25 mouse cellular contexts compared by ENCODE assay signal in the genomic region with DNA sequence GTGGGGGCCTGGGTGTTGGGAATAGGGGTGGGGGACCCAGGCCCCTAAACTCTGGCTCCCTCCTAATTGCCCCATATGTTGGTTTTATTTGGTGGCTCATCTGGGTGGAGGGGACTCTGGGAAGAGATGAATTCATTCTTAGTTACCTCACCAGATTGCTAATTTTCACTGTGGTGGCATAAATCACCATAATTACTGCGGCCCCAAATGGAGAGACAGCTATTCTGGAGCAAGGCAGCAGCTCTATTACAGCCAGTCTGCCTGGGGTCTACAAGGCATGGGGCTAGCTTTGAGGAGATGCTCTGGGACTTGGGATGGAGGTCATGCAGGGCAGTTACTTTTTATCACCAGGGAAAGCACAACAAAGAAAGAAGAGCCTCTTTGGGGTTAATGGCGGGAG. TPM values are rescaled to one million over a fixed set of nuclear protein-coding genes. Genes with fewer than 3 reads are reported as not detected.
A peak's percentile ranks its signal among the peaks of the same experiment; 100 is the strongest.
DNase-seq lines count a peak whose midpoint lies in the region; ATAC-seq and TF ChIP-seq lines count a peak whose summit lies in the region.
"Had no signal": no experiment of that assay in that cellular context is flagged by ENCODE, and none has a peak within 500 bp of the region (broad histone marks: within the 10 kb centered on the region; RNA-seq: fewer than 3 reads in every experiment).

No protein-coding gene starts in this region.

- no peak for TF ChIP-seq POLR2A in brain, embryonic 14.5 days (IDR thresholded peaks at IDR 0.05; ENCODE audit: borderline replicate concordance, extremely low read depth, insufficient read depth, insufficient read length, poor library complexity, severe bottlenecking)

- WGBS in forebrain, embryonic 14.5 days, result 54% methylated on average over 2 of the region's 2 CpGs
- WGBS in limb, embryonic 10.5 days, result 11% methylated on average over 2 of the region's 2 CpGs

- peak; percentile 13 to 26 for DNase-seq in layer of hippocampus, postnatal 14 days (ENCODE audit: low spot score in 2 of 2)
- no peak for DNase-seq in layer of hippocampus, adult 9-11 months
- DNase-seq in brain, embryonic 14.5 days (ENCODE audit: low read depth), result peak; percentile 76
- peak; percentile 64 for DNase-seq in forebrain, embryonic 14.5 days (ENCODE audit: low spot score)
- DNase-seq in limb, embryonic 10.5 days (ENCODE audit: low spot score), result no peak
- no peak for DNase-seq in ovary, postnatal 14 days (ENCODE audit: low spot score)
- DNase-seq in urinary bladder, postnatal 14 days (ENCODE audit: low spot score), result no peak
- no peak for DNase-seq in urinary bladder, postnatal 4 days (ENCODE audit: low spot score in 2 of 2)
- DNase-seq: adrenal gland, postnatal 10 days; embryo, embryonic 11 days; heart, postnatal 14 days; kidney, postnatal 36 days; retina, postnatal 1 day; thymus, adult 18-20 months; thymus, postnatal 4 days had no signal

- H3K9me3 ChIP-seq in forebrain, embryonic 14.5 days (replicated peaks; ENCODE audit: control insufficient read depth, low read length), result no peaks in the 10 kb centered on the region
- H3K9me3 ChIP-seq in limb, embryonic 10.5 days (replicated peaks), result no peaks in the 10 kb centered on the region
- H3K9me3 ChIP-seq: embryonic facial prominence, embryonic 15.5 days; heart, embryonic 12.5 days; limb, embryonic 12.5 days; lung, embryonic 15.5 days; stomach, embryonic 15.5 days had no signal

- H3K36me3 ChIP-seq in forebrain, embryonic 14.5 days (ENCODE audit: control insufficient read depth, insufficient read depth, low read length), result no peaks in the 10 kb centered on the region
- no peaks in the 10 kb centered on the region for H3K36me3 ChIP-seq in limb, embryonic 10.5 days
- H3K36me3 ChIP-seq: embryonic facial prominence, embryonic 15.5 days; heart, embryonic 12.5 days; limb, embryonic 12.5 days; lung, embryonic 15.5 days; stomach, embryonic 15.5 days had no signal

- H3K9ac ChIP-seq in forebrain, embryonic 14.5 days (ENCODE audit: low read length), result 0 out of 2 replicates have a peak overlapping the region, but pooled peaks have one; percentile 26
- H3K9ac ChIP-seq: embryonic facial prominence, embryonic 15.5 days; heart, embryonic 12.5 days; limb, embryonic 12.5 days; liver, embryonic 14.5 days; lung, embryonic 15.5 days; stomach, embryonic 15.5 days had no signal

- H3K4me2 ChIP-seq in forebrain, embryonic 14.5 days (ENCODE audit: low read length), result no peak overlapping the region
- H3K4me2 ChIP-seq: embryonic facial prominence, embryonic 15.5 days; heart, embryonic 12.5 days; limb, embryonic 12.5 days; lung, embryonic 15.5 days; stomach, embryonic 15.5 days had no signal

- 0 out of 2 replicates have a peak, but pooled peaks have one; percentile 20 for ATAC-seq in forebrain, embryonic 14.5 days
- ATAC-seq: activated CD4-positive, CD25-positive, alpha-beta regulatory T cell, adult 4 months; Patski had no signal

- TF ChIP-seq CTCF in brain, embryonic 14.5 days (IDR thresholded peaks at IDR 0.05; ENCODE audit: borderline replicate concordance, extremely low read depth, insufficient read depth, insufficient read length), result no peak

- H3K27ac ChIP-seq in forebrain, embryonic 14.5 days (ENCODE audit: low read depth, low read length), result peak overlapping the region; percentile 79
- H3K27ac ChIP-seq in limb, embryonic 10.5 days, result peak overlapping the region; percentile 53; the same call in 1 of the 2 replicates
- H3K27ac ChIP-seq: embryonic facial prominence, embryonic 15.5 days; limb, embryonic 12.5 days; liver, embryonic 14.5 days; lung, embryonic 15.5 days; stomach, embryonic 15.5 days had no signal

- no peaks in the 10 kb centered on the region for H3K27me3 ChIP-seq in forebrain, embryonic 14.5 days (replicated peaks; ENCODE audit: control insufficient read depth, insufficient read depth, low read length)
- no peaks in the 10 kb centered on the region for H3K27me3 ChIP-seq in limb, embryonic 10.5 days (ENCODE audit: low read depth, poor library complexity, severe bottlenecking)
- H3K27me3 ChIP-seq: embryonic facial prominence, embryonic 15.5 days; heart, embryonic 12.5 days; limb, embryonic 12.5 days; lung, embryonic 15.5 days; Patski; stomach, embryonic 15.5 days had no signal

- H3K4me1 ChIP-seq in forebrain, embryonic 14.5 days (ENCODE audit: control insufficient read depth, insufficient read depth, low read length), result peaks cover 3% of the 10 kb centered on the region; the same call in 1 of the 2 replicates
- H3K4me1 ChIP-seq in limb, embryonic 10.5 days, result peaks cover 11% of the 10 kb centered on the region
- H3K4me1 ChIP-seq: embryonic facial prominence, embryonic 15.5 days; heart, embryonic 12.5 days; lung, embryonic 15.5 days; stomach, embryonic 15.5 days had no signal

- H3K4me3 ChIP-seq in forebrain, embryonic 14.5 days (ENCODE audit: low read depth, low read length), result no peak overlapping the region
- no peak overlapping the region for H3K4me3 ChIP-seq in limb, embryonic 10.5 days
- H3K4me3 ChIP-seq: embryonic facial prominence, embryonic 15.5 days; heart, embryonic 12.5 days; limb, embryonic 12.5 days; lung, embryonic 15.5 days; stomach, embryonic 15.5 days had no signal

RNA-seq across cellular contexts. Expression of gene Dhx8, which starts 6.0 kb away (rescaled TPM):
- 10 to 100 TPM; 32.4 to 34.2 TPM for total RNA-seq in layer of hippocampus, postnatal 14 days (2021)
- polyA plus RNA-seq in brain, embryonic 14.5 days (2012; rRNA removed), result 25.2 and 33.5 TPM in 2 replicates
- polyA plus RNA-seq in forebrain, embryonic 14.5 days (2014; fragmentation: Nextera tagmentation; extraction: Ambion mirVana), result 31.6 and 33.3 TPM in 2 replicates
- polyA plus RNA-seq in limb, embryonic 10.5 days (2016; fragmentation: Nextera tagmentation; extraction: Ambion mirVana), result 51.7 and 60.5 TPM in 2 replicates

RNA-seq across cellular contexts. Expression of gene Etv4, which starts 58.4 kb away (rescaled TPM):
- total RNA-seq in layer of hippocampus, postnatal 14 days (2021), result 10 to 100 TPM; 19.3 to 22.1 TPM
- polyA plus RNA-seq in brain, embryonic 14.5 days (2012; rRNA removed), result 7.3 and 10.4 TPM in 2 replicates
- polyA plus RNA-seq in forebrain, embryonic 14.5 days (2014; fragmentation: Nextera tagmentation; extraction: Ambion mirVana), result 3.5 and 4.5 TPM in 2 replicates
- polyA plus RNA-seq in limb, embryonic 10.5 days (2016; fragmentation: Nextera tagmentation; extraction: Ambion mirVana), result 37.8 and 48.3 TPM in 2 replicates
- total RNA-seq: monocyte, adult 5-6 weeks; neutrophil, adult 5-6 weeks had no signal

Comparison
In these comparisons a context has a peak if more than half of its experiments do, and no peak if none do; other contexts are left out.
1. DNase-seq: peak in layer of hippocampus, postnatal 14 days (2 of 2), brain, embryonic 14.5 days (single experiment) and forebrain, embryonic 14.5 days (single experiment); none in layer of hippocampus, adult 9-11 months (single experiment), limb, embryonic 10.5 days (single experiment), ovary, postnatal 14 days (single experiment), urinary bladder, postnatal 14 days (single experiment) and urinary bladder, postnatal 4 days (0 of 2).